Mouse (Mus musculus): Measurements from ENCODE around the gene Gucd1. TPM values are rescaled to one million over a fixed set of nuclear protein-coding genes. Genes with fewer than 3 reads are reported as not detected.
A peak's percentile ranks its signal among the peaks of the same experiment; 100 is the strongest.

The Gucd1 gene
- polyA plus RNA-seq, 1 experiment from 2014 or later: 40.4 TPM

- Histone ChIP-seq H3K9ac (ENCODE audit: low read length) (no peak overlapping the region), H3K27me3 (replicated peaks; ENCODE audit: control insufficient read depth, insufficient read depth, low read length) (no peaks in the 10 kb centered on the region), H3K9me3 (ENCODE audit: control insufficient read depth, low read length) (no peaks in the 10 kb centered on the region), H3K4me2 (ENCODE audit: low read length) (no peak overlapping the region), H3K4me3 (ENCODE audit: low read depth, low read length) (no peak overlapping the region), H3K27ac (ENCODE audit: low read depth) (no peak overlapping the region), H3K36me3 (ENCODE audit: control insufficient read depth, insufficient read depth, low read length) (no peaks in the 10 kb centered on the region), H3K4me1 (replicated peaks; ENCODE audit: control insufficient read depth, insufficient read depth, low read length) (no peaks in the 10 kb centered on the region)
- ATAC-seq (replicated peaks; ENCODE audit: low FRiP score, low TSS enrichment, low read depth) (no peak), DNase-seq (ENCODE audit: low spot score) (no peak)
- 48% methylated on average over 2 of the region's 2 CpGs for WGBS
Observed at GRCm38 (mm10) chr10:75491936-75492262, 25.9 kb downstream of the Gucd1 start.

- Histone ChIP-seq H3K9me3 (ENCODE audit: control insufficient read depth, low read length) (no peaks in the 10 kb centered on the region), H3K36me3 (ENCODE audit: control insufficient read depth, insufficient read depth, low read length) (no peaks in the 10 kb centered on the region), H3K4me1 (replicated peaks; ENCODE audit: control insufficient read depth, insufficient read depth, low read length) (no peaks in the 10 kb centered on the region), H3K27ac (ENCODE audit: low read depth) (no peak overlapping the region), H3K27me3 (replicated peaks; ENCODE audit: control insufficient read depth, insufficient read depth, low read length) (no peaks in the 10 kb centered on the region), H3K4me2 (ENCODE audit: low read length) (no peak overlapping the region), H3K9ac (ENCODE audit: low read length) (no peak overlapping the region), H3K4me3 (ENCODE audit: low read depth, low read length) (no peak overlapping the region)
- 73% methylated on average over 3 of the region's 3 CpGs for WGBS
- DNase-seq (ENCODE audit: low spot score) (no peak), ATAC-seq (replicated peaks; ENCODE audit: low FRiP score, low TSS enrichment, low read depth) (no peak)
Observed at GRCm38 (mm10) chr10:75491234-75491935, 26.4 kb downstream of the Gucd1 start.

- Histone ChIP-seq H3K36me3 (ENCODE audit: control insufficient read depth, insufficient read depth, low read length) (no peaks in the 10 kb centered on the region), H3K4me3 (ENCODE audit: low read depth, low read length) (no peak overlapping the region), H3K27me3 (replicated peaks; ENCODE audit: control insufficient read depth, insufficient read depth, low read length) (no peaks in the 10 kb centered on the region), H3K27ac (ENCODE audit: low read depth) (no peak overlapping the region), H3K4me2 (ENCODE audit: low read length) (no peak overlapping the region), H3K4me1 (replicated peaks; ENCODE audit: control insufficient read depth, insufficient read depth, low read length) (no peaks in the 10 kb centered on the region), H3K9me3 (ENCODE audit: control insufficient read depth, low read length) (no peaks in the 10 kb centered on the region), H3K9ac (ENCODE audit: low read length) (no peak overlapping the region)
- ATAC-seq (replicated peaks; ENCODE audit: low FRiP score, low TSS enrichment, low read depth): no peak
- 85% methylated on average over 2 of the region's 2 CpGs for WGBS
- DNase-seq (ENCODE audit: low spot score): no peak
Observed at GRCm38 (mm10) chr10:75490731-75491130, 27.0 kb downstream of the Gucd1 start.

DNA sequence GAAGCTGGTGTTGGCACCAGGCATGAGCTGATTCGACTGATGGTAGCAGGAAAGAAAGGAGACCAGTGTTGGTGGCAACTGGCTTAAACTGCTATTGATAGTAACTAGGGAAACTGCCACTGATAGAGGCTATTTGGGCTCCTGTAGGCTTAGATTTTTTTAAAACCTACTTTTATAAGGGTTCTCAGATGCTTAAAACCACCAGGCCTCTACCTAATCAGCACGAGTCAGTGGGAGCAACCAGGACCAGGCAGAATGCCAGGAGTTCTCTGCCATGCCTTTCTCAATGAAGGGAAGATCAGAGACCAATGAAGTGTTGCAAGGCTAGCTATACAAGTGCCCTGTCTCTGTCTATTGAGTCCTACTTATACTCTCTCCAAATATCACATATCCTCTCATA is 28.2 kb downstream of the Gucd1 start:
- H3K36me3 ChIP-seq (ENCODE audit: control insufficient read depth, insufficient read depth, low read length): no peaks in the 10 kb centered on the region

GRCm38 (mm10) chr10:75487131-75487530 is 30.6 kb downstream of the Gucd1 start:
- Histone ChIP-seq H3K4me3 (ENCODE audit: low read depth, low read length) (no peak overlapping the region), H3K4me1 (replicated peaks; ENCODE audit: control insufficient read depth, insufficient read depth, low read length) (no peaks in the 10 kb centered on the region), H3K9ac (ENCODE audit: low read length) (no peak overlapping the region), H3K36me3 (ENCODE audit: control insufficient read depth, insufficient read depth, low read length) (no peaks in the 10 kb centered on the region), H3K4me2 (ENCODE audit: low read length) (no peak overlapping the region), H3K27ac (ENCODE audit: low read depth) (no peak overlapping the region), H3K27me3 (replicated peaks; ENCODE audit: control insufficient read depth, insufficient read depth, low read length) (no peaks in the 10 kb centered on the region), H3K9me3 (ENCODE audit: control insufficient read depth, low read length) (no peaks in the 10 kb centered on the region)
- DNase-seq (ENCODE audit: low spot score) (no peak), ATAC-seq (replicated peaks; ENCODE audit: low FRiP score, low TSS enrichment, low read depth) (no peak)
- 69% methylated on average over 3 of the region's 3 CpGs for WGBS

More for the DNA sequence above, 28.2 kb downstream of the Gucd1 start:
- Histone ChIP-seq H3K4me2 (ENCODE audit: low read length) (no peak overlapping the region), H3K4me3 (ENCODE audit: low read depth, low read length) (no peak overlapping the region), H3K9me3 (ENCODE audit: control insufficient read depth, low read length) (no peaks in the 10 kb centered on the region), H3K9ac (ENCODE audit: low read length) (no peak overlapping the region), H3K27me3 (replicated peaks; ENCODE audit: control insufficient read depth, insufficient read depth, low read length) (no peaks in the 10 kb centered on the region), H3K27ac (ENCODE audit: low read depth) (no peak overlapping the region), H3K4me1 (replicated peaks; ENCODE audit: control insufficient read depth, insufficient read depth, low read length) (no peaks in the 10 kb centered on the region)
- no peak for DNase-seq (ENCODE audit: low spot score)
- WGBS: 80% methylated on average over 2 of the region's 2 CpGs
- ATAC-seq (replicated peaks; ENCODE audit: low FRiP score, low TSS enrichment, low read depth): no peak

GRCm38 (mm10) chr10:75486086-75486979 is 31.4 kb downstream of the Gucd1 start:
- H3K36me3 ChIP-seq (ENCODE audit: control insufficient read depth, insufficient read depth, low read length): no peaks in the 10 kb centered on the region
- DNase-seq (ENCODE audit: low spot score) (peak; percentile 92), ATAC-seq (replicated peaks; ENCODE audit: low FRiP score, low TSS enrichment, low read depth) (peak; percentile 51; the same call in 1 of the 2 replicates)
- H3K9me3 ChIP-seq (ENCODE audit: control insufficient read depth, low read length): no peaks in the 10 kb centered on the region
- no peaks in the 10 kb centered on the region for H3K4me1 ChIP-seq (replicated peaks; ENCODE audit: control insufficient read depth, insufficient read depth, low read length)
- no peak overlapping the region for H3K9ac ChIP-seq (ENCODE audit: low read length)
- H3K27me3 ChIP-seq (replicated peaks; ENCODE audit: control insufficient read depth, insufficient read depth, low read length): no peaks in the 10 kb centered on the region
- H3K4me3 ChIP-seq (ENCODE audit: low read depth, low read length): no peak overlapping the region
- WGBS: 54% methylated on average over 9 of the region's 9 CpGs
- no peak overlapping the region for H3K27ac ChIP-seq (ENCODE audit: low read depth)
- H3K4me2 ChIP-seq (ENCODE audit: low read length): no peak overlapping the region

DNA sequence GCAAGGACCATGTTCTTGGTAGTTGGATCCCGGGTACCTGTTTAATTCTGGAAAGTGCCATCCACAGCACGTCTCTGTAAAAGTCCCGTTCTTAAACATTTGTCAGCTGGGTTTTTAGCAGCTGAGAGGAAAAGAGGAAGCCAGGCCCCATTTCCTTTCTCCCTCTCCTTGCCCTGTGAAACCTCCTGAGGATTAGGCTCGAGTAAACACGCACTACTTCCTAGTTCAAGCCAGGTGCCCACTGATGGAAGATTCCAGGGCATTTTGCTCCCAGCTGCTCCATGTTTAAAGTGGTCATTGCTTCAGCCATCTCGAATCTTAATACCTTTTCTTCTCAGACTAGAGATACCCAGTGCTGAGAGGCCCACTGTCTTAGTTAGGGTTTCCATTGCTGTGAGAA is 33.0 kb downstream of the Gucd1 start:
- Histone ChIP-seq H3K4me1 (replicated peaks; ENCODE audit: control insufficient read depth, insufficient read depth, low read length) (no peaks in the 10 kb centered on the region), H3K27ac (ENCODE audit: low read depth) (no peak overlapping the region), H3K9me3 (ENCODE audit: control insufficient read depth, low read length) (no peaks in the 10 kb centered on the region), H3K27me3 (replicated peaks; ENCODE audit: control insufficient read depth, insufficient read depth, low read length) (no peaks in the 10 kb centered on the region), H3K9ac (ENCODE audit: low read length) (no peak overlapping the region), H3K36me3 (ENCODE audit: control insufficient read depth, insufficient read depth, low read length) (no peaks in the 10 kb centered on the region), H3K4me3 (ENCODE audit: low read depth, low read length) (no peak overlapping the region), H3K4me2 (ENCODE audit: low read length) (no peak overlapping the region)
- ATAC-seq (replicated peaks; ENCODE audit: low FRiP score, low TSS enrichment, low read depth) (no peak), DNase-seq (ENCODE audit: low spot score) (no peak)
- 55% methylated on average over 6 of the region's 6 CpGs for WGBS

DNA sequence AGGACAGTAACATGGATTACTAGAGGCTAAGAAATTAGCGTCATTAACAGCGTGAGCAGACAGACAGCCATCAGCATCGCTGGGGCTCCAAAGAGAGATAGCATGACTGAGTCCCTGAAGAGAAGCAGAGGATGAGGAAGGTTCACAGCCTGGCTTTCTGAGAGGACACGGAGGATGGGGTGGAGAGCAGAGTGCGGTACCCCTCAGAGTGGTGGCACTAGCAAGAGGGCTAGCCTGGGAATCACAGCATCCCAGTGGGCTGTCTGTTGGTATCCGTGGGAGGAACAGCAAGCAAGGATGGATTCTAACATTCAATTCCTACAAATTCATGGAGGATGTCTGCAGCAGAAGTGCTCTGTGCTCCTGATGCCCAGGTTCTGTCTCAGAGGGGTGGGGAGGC is 33.7 kb downstream of the Gucd1 start:
- Histone ChIP-seq H3K27ac (ENCODE audit: low read depth) (no peak overlapping the region), H3K27me3 (replicated peaks; ENCODE audit: control insufficient read depth, insufficient read depth, low read length) (no peaks in the 10 kb centered on the region), H3K9me3 (ENCODE audit: control insufficient read depth, low read length) (no peaks in the 10 kb centered on the region), H3K4me3 (ENCODE audit: low read depth, low read length) (no peak overlapping the region), H3K9ac (ENCODE audit: low read length) (no peak overlapping the region), H3K4me1 (replicated peaks; ENCODE audit: control insufficient read depth, insufficient read depth, low read length) (no peaks in the 10 kb centered on the region), H3K36me3 (ENCODE audit: control insufficient read depth, insufficient read depth, low read length) (no peaks in the 10 kb centered on the region), H3K4me2 (ENCODE audit: low read length) (no peak overlapping the region)
- DNase-seq (ENCODE audit: low spot score) (no peak), ATAC-seq (replicated peaks; ENCODE audit: low FRiP score, low TSS enrichment, low read depth) (no peak)
- WGBS: 85% methylated on average over 6 of the region's 6 CpGs

Data from intestine, embryonic 14.5 days (tissue).